Mouse (Mus musculus) E14TG2a.4 (cell line): Measurements from ENCODE around the gene Ppp2r2c.

Experiments
- CTCF ChIP-seq: conservative IDR thresholded peaks from 2 replicates; pipeline ENCODE4 v1.5.1; 2014; ENCODE audit warnings: low read length
- NANOG ChIP-seq: IDR thresholded peaks from 2 replicates; pipeline ENCODE4 v1.6.1; 2014; ENCODE audit warnings: borderline replicate concordance, low read length, mixed read lengths

- no peak for TF ChIP-seq CTCF
- TF ChIP-seq NANOG = no peak
Measured at GRCm38 (mm10) chr5:36875956-36876355, 7.6 kb downstream of the Ppp2r2c start.
